Mouse (Mus musculus): ENCODE data around the gene Spata32. TPM values are rescaled to one million over a fixed set of nuclear protein-coding genes. Genes with fewer than 3 reads are reported as not detected.

The Spata32 gene
- polyA plus RNA-seq, 1 experiment, result not detected

DNA sequence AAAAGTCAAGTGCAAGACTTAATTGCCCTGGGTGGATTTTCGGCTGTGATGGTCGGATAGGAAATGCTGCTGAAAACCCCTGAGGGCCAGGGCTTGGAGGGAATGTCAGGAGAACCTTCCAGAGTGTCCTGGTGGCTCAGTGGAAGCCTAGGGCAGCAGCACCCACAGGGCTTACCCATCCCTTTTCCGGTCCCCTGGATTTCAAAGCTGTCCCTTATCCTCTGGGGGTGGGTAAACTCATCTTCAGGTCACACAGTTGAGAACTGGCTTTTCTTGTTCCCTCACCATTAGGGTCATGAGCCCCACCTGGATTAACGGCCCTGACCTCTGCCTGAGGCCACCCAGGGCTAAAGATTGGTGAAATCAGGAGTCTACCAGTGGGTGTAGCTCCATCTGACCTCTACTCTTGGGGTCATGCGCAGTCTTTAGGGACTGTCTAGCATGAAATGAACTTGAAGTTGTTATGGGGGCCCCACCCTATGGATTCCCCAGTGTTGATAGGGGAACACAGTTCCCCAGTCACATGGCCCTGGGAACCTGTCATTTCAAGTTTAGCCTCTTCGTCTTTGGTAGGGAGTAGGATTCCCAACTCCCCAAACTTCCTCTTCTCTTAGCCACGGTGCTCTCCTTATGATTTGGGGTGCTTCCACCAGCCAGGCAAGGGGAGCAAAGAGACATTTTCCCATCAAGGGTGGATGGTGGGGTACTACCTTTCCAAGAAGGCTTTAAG lies 45.0 kb downstream of the Spata32 start:
- Histone ChIP-seq H3K4me1 (ENCODE audit: control insufficient read depth, insufficient read depth, low read length) (no peaks in the 10 kb centered on the region), H3K4me3 (replicated peaks; ENCODE audit: extremely low read depth, low read depth, low read length) (peak overlapping the region; percentile 20)
- no peak for DNase-seq
- 78% methylated on average over 7 of the region's 7 CpGs for WGBS
- no peak for TF ChIP-seq CTCF (IDR thresholded peaks at IDR 0.05; ENCODE audit: insufficient read depth, low read length)
- no peak for TF ChIP-seq POLR2A (IDR thresholded peaks at IDR 0.05; ENCODE audit: borderline replicate concordance, extremely low read depth, low read depth, low read length)

DNA sequence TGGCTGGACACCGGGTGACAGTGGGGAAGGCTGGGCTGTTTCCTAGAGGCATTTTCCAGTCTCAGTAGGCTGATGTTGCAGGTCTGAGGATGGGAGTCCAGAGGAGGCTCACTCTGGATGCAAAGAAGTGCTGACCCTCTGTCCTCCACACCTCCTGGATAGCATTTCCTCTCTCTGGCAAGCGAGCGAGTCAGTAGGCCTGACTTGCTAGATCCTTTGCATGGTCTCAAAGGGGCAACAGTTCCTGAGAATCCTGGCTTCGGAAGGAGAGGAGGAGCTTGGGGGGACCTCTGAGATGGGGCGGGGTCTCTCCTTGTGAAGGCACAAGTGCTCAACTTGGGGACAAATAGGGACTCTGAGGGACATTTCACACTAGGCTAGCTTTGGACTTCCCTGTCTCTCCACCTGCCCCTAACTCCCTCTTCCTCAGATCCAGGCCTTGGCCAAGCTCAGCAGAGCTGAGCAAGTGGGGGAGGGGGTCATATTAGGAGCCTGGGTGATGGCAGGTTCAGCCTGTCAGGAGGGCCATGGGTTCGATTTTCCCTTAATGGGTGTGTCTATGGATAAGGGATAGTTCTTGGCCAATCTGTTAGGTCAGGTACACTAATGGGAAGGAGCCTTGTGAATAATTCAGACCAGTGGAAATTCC lies 45.7 kb downstream of the Spata32 start:
- DNase-seq, result no peak
- 79% methylated on average over 6 of the region's 6 CpGs for WGBS
- no peak for TF ChIP-seq POLR2A (IDR thresholded peaks at IDR 0.05; ENCODE audit: borderline replicate concordance, extremely low read depth, low read depth, low read length)
- H3K4me3 ChIP-seq (replicated peaks; ENCODE audit: extremely low read depth, low read depth, low read length), result peak overlapping the region; percentile 9
- no peaks in the 10 kb centered on the region for H3K4me1 ChIP-seq (ENCODE audit: control insufficient read depth, insufficient read depth, low read length)

DNA sequence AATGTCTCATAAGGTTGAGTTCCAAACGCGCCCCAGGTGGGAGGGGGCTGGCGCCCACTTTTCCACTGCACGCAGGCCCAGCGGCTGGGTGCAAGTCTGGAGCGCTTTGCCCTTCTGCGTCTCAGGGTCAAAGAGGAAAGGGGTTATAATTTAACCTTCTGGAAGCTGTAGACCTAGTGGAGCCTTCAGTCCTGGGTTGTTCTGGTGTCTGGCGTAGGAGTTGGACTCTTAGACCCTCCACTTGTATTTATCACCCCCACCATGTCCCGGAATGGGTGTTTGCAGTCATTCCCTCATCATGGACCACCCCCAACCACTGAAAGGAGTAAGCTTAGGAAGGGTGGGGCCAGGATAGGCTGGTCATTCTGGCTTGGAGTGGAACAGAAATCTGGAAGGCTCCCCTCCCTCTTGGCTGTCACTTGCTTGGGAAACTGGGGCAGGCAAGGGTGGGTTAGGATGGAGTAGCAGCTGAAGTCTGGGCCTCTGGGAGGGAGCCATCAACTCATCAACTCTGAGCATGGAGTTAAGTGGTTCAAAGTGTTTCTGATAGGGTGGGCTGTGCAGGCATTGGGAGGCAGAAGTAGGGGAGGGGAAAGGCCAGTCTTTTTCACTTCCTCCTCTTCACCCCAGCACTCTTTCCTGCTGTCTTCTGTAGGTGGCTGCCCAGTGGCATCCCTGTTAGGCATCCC lies 46.4 kb downstream of the Spata32 start:
- Histone ChIP-seq H3K4me1 (ENCODE audit: control insufficient read depth, insufficient read depth, low read length) (no peaks in the 10 kb centered on the region), H3K4me3 (replicated peaks; ENCODE audit: extremely low read depth, low read depth, low read length) (peak overlapping the region; percentile 43)
- no peak for DNase-seq
- WGBS, result 56% methylated on average over 9 of the region's 9 CpGs
- TF ChIP-seq CTCF (IDR thresholded peaks at IDR 0.05; ENCODE audit: insufficient read depth, low read length) (no peak), POLR2A (IDR thresholded peaks at IDR 0.05; ENCODE audit: borderline replicate concordance, extremely low read depth, low read depth, low read length) (no peak)

DNA sequence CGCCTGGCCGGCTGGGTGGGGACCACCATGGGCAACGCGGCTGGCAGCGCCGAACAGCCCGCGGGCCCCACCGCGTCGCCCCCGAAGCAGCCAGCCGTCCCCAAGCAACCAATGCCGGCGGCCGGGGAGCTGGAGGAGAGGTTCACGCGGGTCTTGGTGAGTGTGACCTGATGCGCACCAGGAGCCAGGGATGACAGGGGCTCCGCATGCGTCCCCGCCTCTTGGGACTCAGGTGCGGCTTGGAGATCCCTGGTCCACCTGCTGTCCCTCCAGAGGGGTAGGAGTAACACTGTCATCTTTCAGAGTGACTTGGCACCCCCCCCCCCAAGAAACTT lies 47.0 kb downstream of the Spata32 start:
- DNase-seq, result no peak
- H3K4me1 ChIP-seq (ENCODE audit: control insufficient read depth, insufficient read depth, low read length), result no peaks in the 10 kb centered on the region
- H3K4me3 ChIP-seq (replicated peaks; ENCODE audit: extremely low read depth, low read depth, low read length), result peak overlapping the region; percentile 73
- 6% methylated on average over 23 of the region's 23 CpGs for WGBS
- TF ChIP-seq CTCF (IDR thresholded peaks at IDR 0.05; ENCODE audit: insufficient read depth, low read length) (no peak), POLR2A (IDR thresholded peaks at IDR 0.05; ENCODE audit: borderline replicate concordance, extremely low read depth, low read depth, low read length) (no peak)

DNA sequence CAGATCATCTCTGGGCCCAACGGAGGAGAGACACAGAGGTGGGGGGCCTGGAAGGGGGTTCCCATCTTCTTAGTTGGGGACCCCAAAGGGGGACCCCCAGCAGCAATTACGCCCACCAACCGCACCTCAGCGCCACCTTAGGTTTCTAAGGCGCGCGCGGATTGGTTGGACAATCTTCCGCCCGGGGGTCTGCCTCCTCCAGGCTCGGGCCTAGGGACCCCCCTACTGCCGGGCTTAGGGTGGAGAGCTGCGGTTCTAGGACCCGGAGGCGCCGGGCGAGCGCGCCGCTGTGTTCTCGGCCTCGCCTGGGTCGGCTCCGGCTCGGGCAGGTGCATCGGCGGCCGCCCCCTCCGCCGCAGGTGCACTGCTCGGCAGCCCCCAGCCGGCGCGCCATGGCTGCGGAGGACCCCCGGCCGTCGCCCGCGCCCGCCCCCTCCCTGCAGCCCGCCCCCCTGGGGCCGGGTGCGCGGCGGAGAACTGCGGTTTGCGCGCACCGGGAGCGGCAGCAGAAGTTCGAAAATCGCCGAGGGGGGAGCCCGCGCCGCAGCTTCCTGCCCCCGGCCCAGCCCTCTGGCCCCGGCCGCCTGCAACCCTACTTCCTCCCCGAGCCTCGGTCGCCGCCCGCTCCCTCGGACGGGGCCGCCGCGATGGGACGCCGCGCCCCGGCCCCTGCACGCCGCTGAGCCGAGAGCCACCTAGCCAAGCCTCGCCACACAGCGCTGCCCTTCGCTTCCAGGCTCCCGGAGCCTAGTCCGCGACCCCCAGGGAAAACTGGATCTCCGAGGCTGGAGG lies 47.5 kb downstream of the Spata32 start, which contains the start of gene Fmnl1:
TSS of gene Fmnl1 (plus strand) at position 614 of the 792 bp plus-strand sequence.
- Histone ChIP-seq H3K4me3 (replicated peaks; ENCODE audit: extremely low read depth, low read depth, low read length) (peak within 1 kb of the TSS; percentile 73), H3K4me1 (ENCODE audit: control insufficient read depth, insufficient read depth, low read length) (no peaks in the 10 kb centered on the region)
- WGBS, result 2% methylated on average over 78 of the region's 84 CpGs
- TF ChIP-seq CTCF (IDR thresholded peaks at IDR 0.05; ENCODE audit: insufficient read depth, low read length) (no peak), POLR2A (IDR thresholded peaks at IDR 0.05; ENCODE audit: borderline replicate concordance, extremely low read depth, low read depth, low read length) (no peak)
- DNase-seq, result no peak

DNA sequence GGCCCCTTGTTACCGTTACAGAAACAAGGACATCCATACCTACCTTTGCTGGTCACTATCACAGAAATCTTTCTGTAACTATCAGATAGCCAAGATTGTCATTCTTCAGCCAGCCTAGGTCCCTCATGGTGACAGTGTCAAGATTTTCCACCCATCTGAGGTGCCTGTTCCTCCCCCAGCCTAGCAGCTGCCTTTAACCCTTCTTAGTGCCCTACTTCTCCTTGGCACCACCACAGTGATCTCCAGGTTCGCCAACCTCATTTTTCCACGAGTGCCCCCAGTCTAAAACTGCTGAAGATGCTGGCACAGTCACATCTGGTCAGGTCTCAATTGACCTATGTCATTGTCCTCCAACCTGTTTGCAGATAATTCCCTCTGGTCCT lies 48.1 kb downstream of the Spata32 start:
- 63% methylated on average over 3 of the region's 3 CpGs for WGBS
- no peak for DNase-seq
- no peaks in the 10 kb centered on the region for H3K4me1 ChIP-seq (ENCODE audit: control insufficient read depth, insufficient read depth, low read length)
- H3K4me3 ChIP-seq (replicated peaks; ENCODE audit: extremely low read depth, low read depth, low read length), result no peak overlapping the region
- TF ChIP-seq CTCF (IDR thresholded peaks at IDR 0.05; ENCODE audit: insufficient read depth, low read length) (no peak), POLR2A (IDR thresholded peaks at IDR 0.05; ENCODE audit: borderline replicate concordance, extremely low read depth, low read depth, low read length) (no peak)

DNA sequence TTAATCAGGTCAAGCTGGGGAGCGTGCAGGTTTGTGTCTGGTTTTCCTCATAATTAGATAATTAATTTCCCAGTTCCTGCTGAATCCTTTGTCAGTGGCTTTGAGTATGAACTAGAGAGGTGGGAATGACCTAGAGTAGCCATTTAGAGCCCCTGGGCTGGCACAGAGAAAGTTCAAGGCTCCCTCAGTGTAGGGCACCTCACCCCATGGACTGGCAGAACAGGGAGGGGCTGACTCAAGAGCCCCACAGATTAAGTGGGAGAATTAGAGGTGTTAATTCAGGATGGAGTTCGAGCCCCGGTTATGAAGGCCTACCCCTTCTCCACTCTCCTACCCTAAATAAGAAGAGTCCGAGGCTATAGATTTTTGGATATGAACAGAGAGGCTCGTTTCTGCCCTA lies 48.6 kb downstream of the Spata32 start:
- TF ChIP-seq POLR2A (IDR thresholded peaks at IDR 0.05; ENCODE audit: borderline replicate concordance, extremely low read depth, low read depth, low read length) (no peak), CTCF (IDR thresholded peaks at IDR 0.05; ENCODE audit: insufficient read depth, low read length) (no peak)
- 91% methylated on average over 5 of the region's 5 CpGs for WGBS

DNA sequence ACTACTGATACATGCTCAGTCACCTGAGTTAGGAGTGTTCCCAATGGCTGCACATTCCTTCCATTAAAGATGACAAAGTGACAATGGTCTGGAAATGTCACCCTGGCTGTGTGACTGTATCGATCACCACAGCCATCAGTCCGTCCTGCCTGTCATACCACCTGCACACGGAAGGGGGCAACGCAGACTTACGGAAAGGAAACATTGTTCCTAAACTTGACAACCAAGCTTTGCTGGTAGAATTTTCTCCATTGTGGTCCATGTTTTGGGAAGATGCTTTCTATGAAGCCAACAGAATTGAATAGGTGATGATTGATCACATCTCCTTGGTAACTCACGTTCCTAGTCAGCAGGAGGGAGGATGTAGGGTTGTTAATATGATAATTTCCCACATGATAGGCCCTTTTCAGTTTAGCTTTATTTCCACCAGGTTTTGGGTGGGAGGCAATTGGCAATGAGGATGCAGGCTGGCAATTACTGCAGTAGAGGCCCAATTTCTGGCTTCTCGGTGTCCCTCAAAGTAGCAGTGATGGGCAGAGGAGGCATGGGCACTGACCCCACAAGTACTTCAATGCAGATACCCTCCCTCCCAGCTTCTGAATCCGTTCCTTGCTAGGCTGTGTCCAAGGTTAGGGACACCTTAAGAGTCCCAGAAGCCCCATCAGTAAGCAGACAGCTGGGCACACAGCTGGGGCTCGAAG lies 49.4 kb downstream of the Spata32 start:
- DNase-seq, result peak; percentile 70
- H3K4me3 ChIP-seq (replicated peaks; ENCODE audit: extremely low read depth, low read depth, low read length), result no peak overlapping the region
- TF ChIP-seq POLR2A (IDR thresholded peaks at IDR 0.05; ENCODE audit: borderline replicate concordance, extremely low read depth, low read depth, low read length), result no peak
- TF ChIP-seq CTCF (IDR thresholded peaks at IDR 0.05; ENCODE audit: insufficient read depth, low read length), result peak; percentile 99
- no peaks in the 10 kb centered on the region for H3K4me1 ChIP-seq (ENCODE audit: control insufficient read depth, insufficient read depth, low read length)
- WGBS, result 25% methylated on average over 9 of the region's 9 CpGs

More for the DNA sequence above, 48.6 kb downstream of the Spata32 start:
- Histone ChIP-seq H3K4me3 (replicated peaks; ENCODE audit: extremely low read depth, low read depth, low read length) (no peak overlapping the region), H3K4me1 (ENCODE audit: control insufficient read depth, insufficient read depth, low read length) (no peaks in the 10 kb centered on the region)
- DNase-seq, result no peak

DNA sequence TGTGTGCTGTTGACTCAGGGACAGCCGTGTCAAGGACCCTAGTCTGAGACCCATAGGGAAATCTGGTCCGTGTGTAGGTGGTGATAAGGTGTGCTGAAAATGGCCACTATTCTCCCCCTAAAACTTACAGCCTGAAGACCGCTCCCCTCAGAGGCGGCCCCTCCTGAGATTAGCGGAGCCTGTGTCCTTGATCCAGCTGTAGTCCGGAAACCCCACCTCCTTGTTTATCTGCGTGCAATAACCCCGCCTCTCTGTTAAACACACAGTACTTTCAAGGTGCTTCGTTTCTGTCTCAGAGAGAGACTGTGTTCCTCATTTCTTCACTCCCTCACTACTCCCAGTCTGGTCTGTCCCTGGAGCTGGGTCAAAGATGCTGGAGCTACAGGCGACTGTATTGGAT lies 53.8 kb downstream of the Spata32 start:
- WGBS, result 19% methylated on average over 10 of the region's 10 CpGs
- Histone ChIP-seq H3K4me1 (ENCODE audit: control insufficient read depth, insufficient read depth, low read length) (no peaks in the 10 kb centered on the region), H3K4me3 (replicated peaks; ENCODE audit: extremely low read depth, low read depth, low read length) (no peak overlapping the region)
- TF ChIP-seq CTCF (IDR thresholded peaks at IDR 0.05; ENCODE audit: insufficient read depth, low read length), result no peak
- TF ChIP-seq POLR2A (IDR thresholded peaks at IDR 0.05; ENCODE audit: borderline replicate concordance, extremely low read depth, low read depth, low read length), result 0 out of 2 replicates have a peak, but pooled peaks have one; percentile 15
- no peak for DNase-seq

Data from lung, adult 2 months (tissue).